Mouse (Mus musculus) heart, postnatal 0 days (tissue): ENCODE data around the gene Map2k6. TPM values are rescaled to one million over a fixed set of nuclear protein-coding genes. Genes with fewer than 3 reads are reported as not detected.

ENCODE experiments used
- ATAC-seq: fragments of 200-750 bp; cut with Nextera tagmentation; 2 replicates; pipeline ENCODE4 v1.8.0; 2017; ENCODE audit warnings: low read depth, moderate number of reproducible peaks, moderate library complexity; ENCODE audit not compliant: insufficient read depth
- DNase-seq: peaks from one replicate; pipeline ENCODE4 v3.0.0-alpha.2; 2016; ENCODE audit warnings: low spot score
- H3K27ac ChIP-seq: fragments of 300-500 bp; sonication (generic); 2 replicates; pipeline ENCODE4 v1.5.1; 2014; ENCODE audit warnings: low read depth, mild to moderate bottlenecking
- H3K27me3 ChIP-seq: fragments of 300-500 bp; sonication (generic); 2 replicates; pipeline ENCODE4 v1.6.1; 2014; ENCODE audit warnings: low read length, mixed read lengths; ENCODE audit not compliant: control insufficient read depth, insufficient read depth
- H3K36me3 ChIP-seq: fragments of 300-500 bp; sonication (generic); replicated peaks from 2 replicates; pipeline ENCODE4 v1.6.1; 2014; ENCODE audit warnings: low read length, mixed read lengths; ENCODE audit not compliant: control insufficient read depth, insufficient read depth
- H3K4me1 ChIP-seq: fragments of 300-500 bp; sonication (generic); 2 replicates; pipeline ENCODE4 v1.6.1; 2014; ENCODE audit warnings: antibody characterized with exemption; ENCODE audit not compliant: control insufficient read depth, insufficient read depth
- H3K4me2 ChIP-seq: fragments of 300-500 bp; sonication (generic); 2 replicates; pipeline ENCODE4 v1.6.1; 2014; ENCODE audit warnings: low read depth, mild to moderate bottlenecking, low read length, moderate library complexity
- H3K4me3 ChIP-seq: fragments of 300-500 bp; sonication (generic); 2 replicates; pipeline ENCODE4 v1.5.1; 2014; ENCODE audit warnings: low read depth, low read length
- H3K9ac ChIP-seq: fragments of 300-500 bp; sonication (generic); replicated peaks from 2 replicates; pipeline ENCODE4 v1.6.1; 2014; ENCODE audit warnings: low read depth, low read length, mixed read lengths
- H3K9me3 ChIP-seq: fragments of 300-500 bp; sonication (generic); replicated peaks from 2 replicates; pipeline ENCODE4 v1.6.1; 2016; ENCODE audit warnings: low read length; ENCODE audit not compliant: control insufficient read depth
- CTCF ChIP-seq: IDR thresholded peaks from 2 replicates; pipeline ENCODE4 v1.5.1; 2016; ENCODE audit warnings: antibody characterized with exemption, control low read depth, low read depth
- EP300 ChIP-seq: IDR thresholded peaks from 2 replicates; pipeline ENCODE4 v1.6.1; 2016; ENCODE audit warnings: antibody characterized with exemption, low read depth
- WGBS: fragments of 180-500 bp; shearing (Covaris S2); extraction: QIAGEN DNeasy Blood & Tissue Kit; methylation state at CpG from one replicate; pipeline ENCODE4 v1.1.7; 2014; 5-methylcytosine and 5-hydroxymethylcytosine counted together
- polyA plus RNA-seq: library from polyadenylated mRNA; unstranded; fragments of >200 nt; fragmentation: Nextera tagmentation; extraction: Ambion mirVana; gene quantifications from 2 replicates; pipeline ENCODE4 v1.2.1, GENCODE M21; 2015
- total RNA-seq: library from RNA; depleted of rRNA; stranded (reverse); fragments of >200 nt; gene quantifications from 2 replicates; pipeline ENCODE4 v1.2.3, GENCODE M21; 2014; ENCODE audit warnings: low replicate concordance

Map2k6 gene
- total and polyA plus RNA-seq, 2 experiments from 2014 or later = 9.3 to 17.4 TPM

DNA sequence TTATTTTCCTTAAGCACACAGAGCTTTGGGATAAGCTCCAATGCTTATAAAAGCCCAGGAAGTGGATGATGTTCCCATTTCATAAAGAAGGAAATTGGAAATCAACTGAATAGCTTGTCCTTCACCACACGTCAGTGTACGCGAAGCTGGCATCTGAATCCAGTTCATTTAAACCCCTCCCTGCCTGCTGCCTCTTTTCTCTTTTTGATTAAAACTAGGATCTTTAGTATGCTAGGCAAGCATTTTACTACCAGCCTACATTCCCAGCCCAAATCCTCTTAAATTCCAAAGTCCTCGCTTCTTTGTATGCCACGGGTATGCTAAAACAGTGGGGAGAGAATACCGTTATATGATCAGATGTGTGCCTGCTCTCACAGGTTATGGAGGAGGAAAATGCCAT, 17.8 kb downstream of the Map2k6 start:
- H3K9ac ChIP-seq = no peak overlapping the region
- H3K4me3 ChIP-seq = no peak overlapping the region
- DNase-seq = no peak
- no peaks in the 10 kb centered on the region for H3K4me1 ChIP-seq
- no peaks in the 10 kb centered on the region for H3K27me3 ChIP-seq
- no peak for ATAC-seq
- 87% methylated on average over 6 of the region's 6 CpGs for WGBS
- no peaks in the 10 kb centered on the region for H3K9me3 ChIP-seq
- no peak overlapping the region for H3K27ac ChIP-seq
- no peak overlapping the region for H3K4me2 ChIP-seq
- TF ChIP-seq CTCF (no peak), EP300 (no peak)
- H3K36me3 ChIP-seq = no peaks in the 10 kb centered on the region

DNA sequence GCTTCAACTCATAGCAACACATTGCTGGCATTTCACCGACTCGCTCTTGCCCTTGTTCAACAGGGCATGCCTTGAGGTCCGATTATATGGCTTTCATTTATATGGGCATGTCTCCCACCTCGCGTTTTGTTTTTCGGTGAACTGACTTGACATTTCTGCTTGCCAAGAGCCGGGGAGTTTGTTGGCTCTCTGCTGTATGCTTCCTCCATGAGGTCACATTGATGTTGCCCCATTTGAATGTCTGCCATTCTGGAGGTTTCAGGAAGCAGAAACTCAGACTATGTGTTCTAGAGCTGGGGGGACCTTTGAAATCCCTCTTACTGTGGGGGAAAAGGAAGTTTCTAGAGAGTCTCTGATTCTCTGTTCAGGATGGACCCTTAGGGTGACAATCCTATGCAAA, 21.5 kb downstream of the Map2k6 start:
- H3K36me3 ChIP-seq = no peaks in the 10 kb centered on the region

DNA sequence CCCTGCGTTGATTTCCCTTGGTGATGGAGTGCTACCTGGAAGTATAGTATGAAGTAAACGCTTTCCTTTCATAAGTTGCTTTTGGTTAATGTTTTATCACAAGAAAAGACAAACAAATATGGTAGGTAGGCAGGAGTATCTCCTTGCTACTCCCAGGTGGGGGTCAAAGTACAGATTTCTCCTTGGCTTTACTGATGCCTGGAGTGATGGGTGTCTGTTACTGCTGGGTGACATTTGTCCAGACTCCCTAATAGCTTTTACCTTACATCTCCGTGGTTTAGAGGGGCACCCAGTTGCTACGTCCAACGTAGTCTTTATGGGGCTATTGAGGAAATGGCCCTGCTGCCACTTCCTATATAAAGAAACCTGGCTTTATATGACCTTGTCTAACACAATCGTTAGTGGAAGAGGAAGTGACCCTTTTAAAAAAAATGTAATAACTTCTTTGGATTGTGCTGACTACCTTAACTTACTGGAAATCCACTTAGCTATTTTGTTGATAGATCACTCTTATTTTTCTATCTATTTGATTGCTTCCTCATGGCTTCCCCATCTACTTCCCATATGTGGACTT, 27.7 kb downstream of the Map2k6 start:
- no peaks in the 10 kb centered on the region for H3K27me3 ChIP-seq
- no peak for TF ChIP-seq CTCF
- no peak for TF ChIP-seq EP300
- H3K4me1 ChIP-seq = no peaks in the 10 kb centered on the region
- DNase-seq = no peak
- no peaks in the 10 kb centered on the region for H3K9me3 ChIP-seq
- no peaks in the 10 kb centered on the region for H3K36me3 ChIP-seq
- H3K4me3 ChIP-seq = no peak overlapping the region
- H3K4me2 ChIP-seq = no peak overlapping the region
- no peak overlapping the region for H3K9ac ChIP-seq
- WGBS = 71% methylated on average over 6 of the region's 6 CpGs
- H3K27ac ChIP-seq = no peak overlapping the region
- no peak for ATAC-seq

More for the DNA sequence above, 21.5 kb downstream of the Map2k6 start:
- Histone ChIP-seq H3K4me1 (no peaks in the 10 kb centered on the region), H3K9me3 (no peaks in the 10 kb centered on the region), H3K4me2 (no peak overlapping the region), H3K4me3 (no peak overlapping the region), H3K9ac (no peak overlapping the region), H3K27me3 (no peaks in the 10 kb centered on the region), H3K27ac (no peak overlapping the region)
- ATAC-seq = no peak
- 82% methylated on average over 7 of the region's 7 CpGs for WGBS
- DNase-seq = no peak
- TF ChIP-seq CTCF (no peak), EP300 (no peak)

DNA sequence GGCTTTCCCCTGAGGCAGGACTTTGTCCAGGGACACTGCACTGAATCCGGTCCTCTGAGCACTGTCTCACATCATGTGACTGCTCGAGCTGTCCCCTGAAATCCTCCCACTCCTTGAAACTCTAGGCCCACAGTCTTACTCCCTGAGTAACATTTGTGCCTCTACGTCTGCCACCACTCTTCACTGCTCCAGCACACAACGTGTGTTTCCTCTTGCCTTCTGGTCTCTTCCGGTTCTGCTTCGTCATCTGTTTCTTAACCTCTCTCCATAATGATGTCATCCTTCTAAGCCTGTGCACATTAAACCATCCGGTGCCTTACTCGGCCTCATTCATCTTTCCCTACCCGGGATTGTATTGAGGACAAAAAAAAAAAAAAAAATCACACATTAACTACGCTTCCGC, 28.2 kb downstream of the Map2k6 start:
- Histone ChIP-seq H3K27me3 (no peaks in the 10 kb centered on the region), H3K9me3 (no peaks in the 10 kb centered on the region), H3K4me2 (no peak overlapping the region), H3K36me3 (no peaks in the 10 kb centered on the region), H3K4me3 (no peak overlapping the region), H3K9ac (no peak overlapping the region), H3K27ac (no peak overlapping the region), H3K4me1 (no peaks in the 10 kb centered on the region)
- DNase-seq (no peak), ATAC-seq (peak; percentile 30; the same call in 1 of the 2 replicates)
- 55% methylated on average over 11 of the region's 11 CpGs for WGBS
- TF ChIP-seq CTCF = no peak
- TF ChIP-seq EP300 = no peak

DNA sequence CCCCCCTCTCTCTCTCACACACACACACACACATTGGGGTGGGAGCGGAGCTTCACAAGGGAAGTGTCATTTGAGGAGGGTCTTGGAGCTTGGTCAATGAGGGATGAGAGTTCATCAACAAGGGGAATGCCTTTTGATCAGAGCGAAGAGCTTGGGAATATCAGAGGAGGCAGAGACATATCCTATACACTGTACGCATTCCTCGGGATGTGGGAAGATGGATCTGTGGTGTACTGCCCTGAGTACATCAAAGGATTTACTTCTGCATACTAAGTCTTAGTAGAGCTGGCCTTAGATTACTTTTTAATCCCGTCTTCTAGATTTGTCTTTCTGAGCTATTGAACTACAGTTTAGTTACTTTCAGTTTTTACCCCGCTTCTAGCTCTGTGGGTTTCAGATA, 30.1 kb downstream of the Map2k6 start:
- Histone ChIP-seq H3K9me3 (no peaks in the 10 kb centered on the region), H3K4me3 (no peak overlapping the region)
- WGBS = 90% methylated on average over 6 of the region's 6 CpGs

DNA sequence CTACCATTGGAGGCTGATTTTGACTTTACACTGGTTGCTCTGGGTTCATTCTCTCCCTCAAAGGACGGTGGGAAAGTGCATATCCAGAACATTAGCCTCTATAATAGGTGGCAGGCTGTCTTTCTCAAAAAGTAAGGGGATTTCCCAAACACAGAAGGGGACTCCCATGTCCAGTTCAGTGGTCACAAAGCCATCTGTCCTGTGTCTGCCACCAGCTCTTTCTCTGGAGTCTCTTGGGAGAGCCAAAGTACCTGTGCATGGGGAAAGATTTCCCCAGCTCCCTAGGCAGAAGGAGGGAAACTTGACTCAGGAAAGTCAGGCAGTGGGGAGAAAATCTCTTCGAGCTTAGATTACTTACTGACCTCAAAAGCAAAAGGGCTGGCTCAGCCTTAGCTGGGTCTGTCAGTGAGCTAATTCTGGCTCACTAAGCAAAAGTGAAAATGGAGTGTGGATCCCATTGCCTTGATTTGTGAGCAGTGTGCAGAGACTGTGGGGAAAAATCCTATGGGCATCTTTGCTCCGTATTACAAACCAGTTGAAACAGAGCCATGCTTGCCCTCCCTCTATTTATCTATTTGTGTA, 31.0 kb downstream of the Map2k6 start:
- WGBS = 62% methylated on average over 3 of the region's 3 CpGs
- Histone ChIP-seq H3K9me3 (no peaks in the 10 kb centered on the region), H3K27ac (no peak overlapping the region), H3K4me1 (no peaks in the 10 kb centered on the region), H3K27me3 (no peaks in the 10 kb centered on the region), H3K4me3 (no peak overlapping the region), H3K36me3 (no peaks in the 10 kb centered on the region), H3K4me2 (no peak overlapping the region), H3K9ac (no peak overlapping the region)
- ATAC-seq (no peak), DNase-seq (no peak)
- TF ChIP-seq EP300 (no peak), CTCF (no peak)

More for the DNA sequence above, 30.1 kb downstream of the Map2k6 start:
- no peak for TF ChIP-seq CTCF
- H3K9ac ChIP-seq = no peak overlapping the region
- no peak overlapping the region for H3K4me2 ChIP-seq
- DNase-seq (no peak), ATAC-seq (no peak)
- H3K4me1 ChIP-seq = no peaks in the 10 kb centered on the region
- H3K36me3 ChIP-seq = no peaks in the 10 kb centered on the region
- H3K27ac ChIP-seq = no peak overlapping the region
- H3K27me3 ChIP-seq = no peaks in the 10 kb centered on the region
